Mouse (Mus musculus) right cerebral cortex, postnatal 25 days (tissue): ENCODE measurements around the gene Usp44.

Experiments used
- DNase-seq: peaks from one replicate; pipeline ENCODE4 v3.0.0; 2022

Usp44 gene

GRCm38 (mm10) chr10:93856095-93856494 lies 24.7 kb downstream of the Usp44 start:
- DNase-seq, result no peak

DNA sequence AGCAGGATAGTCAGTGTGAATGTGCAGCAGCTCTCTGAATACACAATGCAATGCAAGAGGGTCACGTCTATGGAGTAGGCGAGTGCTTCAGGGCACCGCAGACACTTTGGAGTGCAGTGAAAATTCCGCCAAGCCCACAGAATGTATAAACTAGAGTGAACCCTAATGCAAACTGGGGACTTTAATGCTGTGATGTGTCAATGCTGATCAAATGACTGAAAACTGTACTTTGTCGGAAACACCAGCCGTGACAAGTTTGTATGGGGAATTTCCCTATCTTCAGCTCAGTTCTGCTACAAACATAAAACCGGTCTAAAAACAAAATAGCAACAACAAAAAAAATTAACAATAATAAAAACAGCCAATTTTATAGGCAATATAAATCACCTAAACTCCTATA lies 37.0 kb downstream of the Usp44 start:
- no peak for DNase-seq

DNA sequence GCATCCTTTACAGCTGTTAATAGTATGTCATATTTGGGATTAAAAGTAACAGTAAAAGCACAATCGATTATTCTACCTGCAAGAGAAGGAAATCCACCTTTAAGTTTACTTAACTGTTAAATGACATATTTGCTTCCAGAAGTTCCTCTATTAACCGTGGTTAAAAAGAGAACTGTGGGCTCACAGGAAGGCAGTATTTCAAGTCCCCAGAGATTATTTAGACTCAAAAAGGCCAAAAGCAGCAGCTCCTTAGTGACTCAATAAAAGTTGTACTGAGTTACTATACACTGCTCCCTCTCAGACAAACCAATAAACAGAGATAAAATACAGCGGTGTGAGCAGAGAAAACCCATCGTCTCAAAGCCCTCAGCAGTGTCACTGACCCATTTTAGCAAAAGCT lies 37.5 kb downstream of the Usp44 start:
- DNase-seq, result no peak

- no peak for DNase-seq
Observed at GRCm38 (mm10) chr10:93876772-93877171, 45.4 kb downstream of the Usp44 start.

GRCm38 (mm10) chr10:93878732-93879131 lies 47.4 kb downstream of the Usp44 start:
- no peak for DNase-seq

- no peak for DNase-seq
Observed at GRCm38 (mm10) chr10:93881918-93882317, 50.6 kb downstream of the Usp44 start.

- no peak for DNase-seq
Observed at GRCm38 (mm10) chr10:93882738-93883364, 51.5 kb downstream of the Usp44 start.

DNA sequence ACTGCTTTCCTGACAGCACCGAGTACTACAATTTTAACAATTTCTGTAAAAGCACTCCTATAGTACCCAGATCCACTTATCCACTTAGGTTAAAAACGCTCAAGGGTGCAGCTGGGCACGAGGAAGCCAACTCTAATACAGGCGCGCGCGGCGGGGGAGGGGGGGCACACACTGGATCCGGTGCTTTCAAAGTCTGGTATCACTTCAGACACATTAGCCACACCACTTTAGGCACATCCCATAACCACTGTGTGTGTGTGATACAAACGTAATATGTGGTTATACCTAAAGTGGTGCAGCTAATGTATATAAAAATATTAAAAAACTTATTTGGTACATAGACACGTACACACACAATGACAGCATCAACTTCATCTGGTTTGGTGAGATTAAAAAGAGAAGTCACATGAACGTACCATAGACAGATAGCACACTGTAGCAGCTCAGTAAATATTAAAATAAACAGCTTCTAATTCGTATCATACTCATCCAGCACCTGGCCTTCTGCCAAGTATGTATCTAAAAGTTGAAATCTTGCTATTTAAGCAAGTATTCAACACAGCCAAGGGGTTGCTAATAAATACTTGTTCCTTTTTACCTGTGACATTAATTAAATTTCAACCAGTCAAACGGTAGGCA lies 54.6 kb downstream of the Usp44 start:
- DNase-seq, result no peak

DNA sequence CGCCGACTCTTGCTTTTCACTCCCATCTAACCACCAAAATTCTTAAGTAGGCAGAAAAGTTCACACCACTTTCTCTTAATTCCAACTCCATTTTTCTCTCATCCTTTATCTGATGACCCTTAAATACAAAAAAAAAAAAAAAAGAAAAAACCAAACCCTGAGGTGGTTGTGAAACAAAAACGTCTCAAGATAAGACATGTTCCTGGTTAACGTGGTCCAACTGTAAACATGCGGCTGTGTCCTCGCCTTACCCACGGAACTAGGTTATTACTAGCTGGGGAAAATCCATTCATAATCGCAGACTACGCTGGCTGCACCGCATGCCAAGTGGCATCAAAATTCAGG lies 57.2 kb downstream of the Usp44 start:
- no peak for DNase-seq

DNA sequence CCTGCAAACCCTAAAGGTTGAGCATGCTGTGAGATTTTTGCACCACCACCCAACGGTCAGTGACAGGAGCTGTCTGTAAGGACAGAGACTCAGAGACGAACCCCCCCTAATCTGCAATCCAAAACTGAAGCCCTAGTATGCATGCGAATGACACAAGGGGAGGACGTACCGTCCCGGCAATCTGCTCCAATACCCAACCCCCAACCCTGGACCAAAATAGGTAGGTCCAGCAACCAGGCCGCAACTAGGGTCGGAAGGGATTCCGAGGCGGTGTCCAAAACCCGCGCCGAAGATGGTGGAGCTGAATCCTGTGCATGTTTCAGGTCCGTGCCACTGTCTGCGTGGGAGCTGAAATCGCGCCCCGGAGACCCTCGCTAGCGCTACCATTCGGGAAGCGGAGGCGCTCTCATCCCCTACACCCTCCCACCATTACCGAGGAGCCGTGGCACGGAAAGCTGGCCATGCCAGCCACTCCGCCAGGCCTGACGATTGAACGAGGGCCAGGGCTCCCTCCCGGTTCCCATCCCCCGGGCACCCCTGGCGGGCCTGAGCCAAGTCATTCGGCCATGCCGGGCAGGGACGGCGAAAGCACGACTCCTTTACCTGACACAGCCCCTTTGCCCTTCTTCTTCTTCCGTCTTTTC lies 57.7 kb downstream of the Usp44 start:
- no peak for DNase-seq

DNA sequence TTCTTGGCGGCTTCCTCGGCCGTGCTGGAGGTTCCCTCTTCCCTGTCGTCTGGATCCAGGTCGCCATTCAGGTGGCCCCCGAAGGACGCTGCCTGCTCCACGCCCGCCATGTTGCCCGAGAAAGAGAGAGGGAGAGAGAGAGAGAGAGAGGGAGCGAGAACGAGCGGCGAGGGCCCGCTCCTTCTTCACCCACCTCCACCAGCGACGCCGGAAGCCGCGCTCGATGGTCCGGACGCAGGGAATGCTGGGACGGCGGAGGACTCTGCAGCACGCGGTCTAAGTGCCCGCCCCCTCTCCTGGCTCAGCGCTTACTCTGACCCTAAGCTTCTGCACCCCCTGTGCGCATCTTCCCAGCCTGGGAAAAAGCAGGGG lies 58.2 kb downstream of the Usp44 start:
- DNase-seq, result peak; percentile 91

DNA sequence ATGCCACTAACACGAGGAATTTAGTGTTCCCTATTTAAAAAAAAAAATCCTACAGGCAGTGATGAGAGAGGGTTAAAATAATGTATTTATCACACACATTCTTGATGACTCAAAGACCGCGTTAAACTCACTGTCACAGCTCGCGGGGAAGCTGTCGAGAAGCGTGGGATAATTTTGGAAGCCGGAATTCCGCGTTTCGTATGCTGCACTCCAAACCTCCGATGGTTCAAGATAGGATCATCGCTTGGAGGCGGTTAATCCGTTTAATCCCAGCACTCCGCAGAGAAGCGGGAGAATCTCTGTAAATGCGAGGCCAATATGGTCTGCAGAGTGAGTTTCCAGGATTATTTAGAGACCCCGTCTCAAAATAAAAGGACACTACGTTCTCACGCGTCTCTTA lies 58.6 kb downstream of the Usp44 start:
- no peak for DNase-seq

- no peak for DNase-seq
Observed at GRCm38 (mm10) chr10:93890565-93890964, 59.2 kb downstream of the Usp44 start.

GRCm38 (mm10) chr10:93891031-93891430 lies 59.7 kb downstream of the Usp44 start:
- no peak for DNase-seq

GRCm38 (mm10) chr10:93892551-93892950 lies 61.2 kb downstream of the Usp44 start:
- DNase-seq, result no peak

DNA sequence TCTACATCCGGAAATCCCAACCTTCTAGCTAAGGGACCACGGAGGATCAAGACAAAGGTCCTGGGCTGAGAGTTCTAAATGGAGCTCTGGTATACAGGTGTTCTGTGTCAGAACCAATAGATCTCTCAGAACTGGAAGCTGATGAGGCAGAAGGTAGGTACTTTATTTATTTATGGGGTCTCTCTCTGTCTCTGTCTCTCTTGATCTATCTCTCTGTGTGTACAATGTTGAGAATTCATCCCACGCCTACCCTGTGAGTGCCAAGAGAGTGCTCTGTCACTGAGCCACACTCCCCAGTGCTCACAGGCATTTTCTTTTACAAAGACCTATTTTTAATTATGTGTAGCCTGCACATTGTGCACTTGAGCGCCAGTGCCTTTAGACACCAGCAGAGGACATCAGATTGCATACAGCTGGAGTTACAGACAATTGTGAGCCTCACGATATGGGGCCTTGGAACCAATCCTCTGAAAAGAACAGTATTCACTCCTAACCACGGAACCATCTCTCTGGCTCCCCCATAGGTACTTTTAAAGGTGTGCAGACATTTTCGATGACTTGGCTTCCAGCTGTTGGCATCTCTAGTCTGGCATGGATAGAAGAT lies 65.8 kb downstream of the Usp44 start, which contains the start of gene Metap2:
Gene Metap2, minus strand, starts transcription at position 51 of the 604 bp plus-strand sequence.
- no peak for DNase-seq

- DNase-seq, result no peak
Observed at GRCm38 (mm10) chr10:93899303-93899702, 67.9 kb downstream of the Usp44 start.

- DNase-seq, result no peak
Observed at GRCm38 (mm10) chr10:93899907-93900306, 68.6 kb downstream of the Usp44 start.

DNA sequence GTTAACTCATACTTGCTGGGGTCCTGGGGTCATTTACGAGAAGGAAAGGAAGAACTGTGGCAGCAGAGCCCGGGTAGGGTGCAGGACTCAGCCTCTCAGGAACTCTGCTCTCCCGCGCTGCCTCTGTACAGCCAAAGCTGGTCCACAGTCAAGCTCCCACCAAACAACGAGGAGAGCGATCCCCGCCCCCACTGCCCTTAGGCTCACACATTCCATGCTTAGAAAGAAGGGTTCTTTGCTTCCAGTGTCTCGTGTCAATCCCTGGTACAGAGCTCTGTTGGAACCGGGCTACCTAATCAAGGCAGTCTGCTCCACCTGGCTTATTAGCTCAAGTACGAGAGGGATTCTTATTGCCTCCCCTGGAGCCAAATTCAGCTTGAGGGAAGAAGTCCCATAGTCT lies 76.0 kb downstream of the Usp44 start:
- DNase-seq, result no peak
